8 mouse cellular contexts compared by ENCODE assay signal in the genomic region with DNA sequence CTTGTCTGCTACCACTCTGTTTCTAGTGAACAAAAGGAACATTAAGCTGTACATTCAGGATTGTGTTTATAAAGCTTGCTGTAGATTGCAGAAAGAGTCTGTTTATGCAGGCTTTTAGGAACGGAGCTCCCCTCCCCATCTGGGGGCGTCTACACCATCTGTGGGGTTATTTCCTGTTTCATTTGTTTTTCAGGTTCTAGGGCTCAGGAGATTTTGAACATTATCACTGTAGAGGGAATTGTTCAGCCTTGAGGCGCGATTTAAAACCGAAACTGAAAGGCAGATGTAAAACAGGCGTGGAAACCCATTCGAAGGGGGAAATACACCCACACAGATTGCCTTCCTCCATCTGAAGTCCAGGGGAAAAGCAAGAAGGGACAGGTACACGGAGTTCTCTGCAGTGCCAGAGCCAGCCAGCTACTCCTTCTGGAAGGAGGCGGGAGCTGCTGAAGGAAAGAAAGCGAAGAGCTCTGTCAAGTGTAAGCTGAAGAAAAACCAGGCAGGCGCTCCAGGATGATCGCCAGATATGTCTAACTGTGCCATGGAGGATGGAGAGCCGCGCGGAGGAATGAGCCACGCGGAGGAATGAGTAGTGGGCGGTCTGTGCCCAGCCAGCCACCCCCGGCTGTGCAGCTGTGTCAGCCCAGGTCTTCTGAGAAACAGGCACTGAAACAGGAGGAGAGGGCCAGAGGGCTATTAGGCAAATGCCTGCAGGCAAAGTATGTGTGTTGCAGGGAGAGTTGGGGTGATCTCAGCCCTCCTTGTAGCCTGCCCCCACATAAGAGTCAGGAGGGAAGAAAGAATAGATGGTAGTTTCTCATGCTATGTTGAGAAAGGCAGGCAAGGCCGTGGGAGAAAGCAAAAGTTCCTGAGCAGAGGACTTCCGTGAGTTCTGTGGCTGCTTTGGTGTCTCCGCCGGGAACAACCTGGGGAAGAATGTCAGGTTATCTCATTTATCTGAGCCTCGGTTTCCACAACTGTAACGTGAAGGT. TPM values are rescaled to one million over a fixed set of nuclear protein-coding genes. Genes with fewer than 3 reads are reported as not detected.
A peak's percentile ranks its signal among the peaks of the same experiment; 100 is the strongest.
DNase-seq lines count a peak whose midpoint lies in the region; ATAC-seq and TF ChIP-seq lines count a peak whose summit lies in the region.

No protein-coding gene starts in this region.

- WGBS in forebrain, embryonic 16.5 days: 48% methylated on average over 25 of the region's 25 CpGs
- 56% methylated on average over 25 of the region's 25 CpGs for WGBS in hindbrain, embryonic 12.5 days
- WGBS in lung, postnatal 0 days: 39% methylated on average over 25 of the region's 25 CpGs

- H3K27ac ChIP-seq in forebrain, embryonic 16.5 days (ENCODE audit: low read length): peak overlapping the region; percentile 68
- H3K27ac ChIP-seq in hindbrain, embryonic 12.5 days: 0 out of 2 replicates have a peak overlapping the region, but pooled peaks have one; percentile 44
- H3K27ac ChIP-seq in lung, postnatal 0 days (ENCODE audit: low read length): no peak overlapping the region

- no peaks in the 10 kb centered on the region for H3K36me3 ChIP-seq in forebrain, embryonic 16.5 days (ENCODE audit: control insufficient read depth, insufficient read depth)
- H3K36me3 ChIP-seq in hindbrain, embryonic 12.5 days: no peaks in the 10 kb centered on the region
- H3K36me3 ChIP-seq in lung, postnatal 0 days (ENCODE audit: insufficient read depth, low read length): no peaks in the 10 kb centered on the region

- no peak for TF ChIP-seq EP300 in lung, postnatal 0 days (IDR thresholded peaks at IDR 0.05)

- H3K9me3 ChIP-seq in forebrain, embryonic 16.5 days (ENCODE audit: control insufficient read depth, low read length): no peaks in the 10 kb centered on the region
- no peaks in the 10 kb centered on the region for H3K9me3 ChIP-seq in hindbrain, embryonic 12.5 days (replicated peaks)
- H3K9me3 ChIP-seq in lung, postnatal 0 days (ENCODE audit: low read length): no peaks in the 10 kb centered on the region

- no peaks in the 10 kb centered on the region for H3K27me3 ChIP-seq in forebrain, embryonic 16.5 days (replicated peaks; ENCODE audit: control insufficient read depth, insufficient read depth, low read length)
- no peaks in the 10 kb centered on the region for H3K27me3 ChIP-seq in hindbrain, embryonic 12.5 days
- no peaks in the 10 kb centered on the region for H3K27me3 ChIP-seq in lung, postnatal 0 days (replicated peaks; ENCODE audit: insufficient read depth, low read length)

- no peak for TF ChIP-seq CTCF in lung, postnatal 0 days (IDR thresholded peaks at IDR 0.05)

- H3K4me2 ChIP-seq in forebrain, embryonic 16.5 days (ENCODE audit: low read length): peak overlapping the region; percentile 54
- H3K4me2 ChIP-seq in hindbrain, embryonic 12.5 days (replicated peaks): peak overlapping the region; percentile 27
- peak overlapping the region; percentile 54 for H3K4me2 ChIP-seq in lung, postnatal 0 days (replicated peaks; ENCODE audit: low read depth, low read length)

- DNase-seq in MN1 (ENCODE audit: low spot score): peak; percentile 59
- peak; percentile 49 to 67 for DNase-seq in layer of hippocampus, postnatal 10 days (ENCODE audit: low spot score in 2 of 2)
- DNase-seq in lung, postnatal 0 days (ENCODE audit: low spot score): no peak
- DNase-seq in right cerebral cortex, postnatal 25 days: peak; percentile 81
- DNase-seq in urinary bladder, postnatal 4 days (ENCODE audit: low spot score in 2 of 2): no peak

- H3K4me1 ChIP-seq in forebrain, embryonic 16.5 days (replicated peaks; ENCODE audit: control insufficient read depth, insufficient read depth, low read length): peaks cover 14% of the 10 kb centered on the region
- H3K4me1 ChIP-seq in hindbrain, embryonic 12.5 days: peaks cover 10% of the 10 kb centered on the region
- 0 out of 2 replicates have a peak, but pooled peaks cover 4% of the 10 kb centered on the region for H3K4me1 ChIP-seq in lung, postnatal 0 days (ENCODE audit: insufficient read depth, low read depth, low read length)

- H3K9ac ChIP-seq in forebrain, embryonic 16.5 days (replicated peaks; ENCODE audit: low read depth, low read length): peak overlapping the region; percentile 48
- no peak overlapping the region for H3K9ac ChIP-seq in hindbrain, embryonic 12.5 days
- no peak overlapping the region; the same call in 1 of the 2 replicates for H3K9ac ChIP-seq in lung, postnatal 0 days (replicated peaks; ENCODE audit: low read depth)

- peak overlapping the region; percentile 28 for H3K4me3 ChIP-seq in forebrain, embryonic 16.5 days (replicated peaks; ENCODE audit: low read length)
- no peak overlapping the region for H3K4me3 ChIP-seq in hindbrain, embryonic 12.5 days
- H3K4me3 ChIP-seq in lung, postnatal 0 days (ENCODE audit: low read depth, low read length): peak overlapping the region; percentile 39

- ATAC-seq in cerebellum, adult (ENCODE audit: insufficient number of reproducible peaks, low FRiP score, low TSS enrichment): peak; percentile 66; the same call in 1 of the 2 replicates
- peak; percentile 55 for ATAC-seq in forebrain, embryonic 16.5 days
- ATAC-seq in hindbrain, embryonic 12.5 days (ENCODE audit: low FRiP score): no peak
- ATAC-seq in lung, postnatal 0 days: no peak

RNA-seq across cellular contexts. Expression of a gene that starts 44.8 kb away (rescaled TPM):
- polyA plus RNA-seq in forebrain, embryonic 16.5 days (2015; fragmentation: Nextera tagmentation; extraction: Ambion mirVana): 54.6 and 59.9 TPM in 2 replicates
- 47.1 and 48.6 TPM in 2 replicates for polyA plus RNA-seq in hindbrain, embryonic 12.5 days (2016; fragmentation: Nextera tagmentation; extraction: Ambion mirVana)
- 100 to 1,000 TPM; 114 to 122 TPM for total RNA-seq in layer of hippocampus, postnatal 10 days (2021)
- polyA plus RNA-seq in lung, postnatal 0 days (2015; fragmentation: Nextera tagmentation; extraction: Ambion mirVana): 11.8 and 12.9 TPM in 2 replicates

Comparison
In these comparisons a context has a peak if more than half of its experiments do, and no peak if none do; other contexts are left out.
1. DNase-seq: peak in MN1 (single experiment), layer of hippocampus, postnatal 10 days (2 of 2) and right cerebral cortex, postnatal 25 days (single experiment); none in lung, postnatal 0 days (single experiment) and urinary bladder, postnatal 4 days (0 of 2).
2. ATAC-seq: peak in cerebellum, adult (single experiment) and forebrain, embryonic 16.5 days (single experiment); none in hindbrain, embryonic 12.5 days (single experiment) and lung, postnatal 0 days (single experiment).
3. Peak in every context shown above with its lines, with median percentiles within 50 percentile points of each other: H3K4me2 ChIP-seq.